Mouse (Mus musculus): ENCODE data around the gene Olfr1217. TPM values are rescaled to one million over a fixed set of nuclear protein-coding genes. Genes with fewer than 3 reads are reported as not detected.
"Not testable (repeated sequence)": the region's sequence is repeated elsewhere in the genome, so short reads cannot be mapped to it uniquely, and the experiment has no call there.

Gene Olfr1217
- total RNA-seq (2022) = not detected

DNA sequence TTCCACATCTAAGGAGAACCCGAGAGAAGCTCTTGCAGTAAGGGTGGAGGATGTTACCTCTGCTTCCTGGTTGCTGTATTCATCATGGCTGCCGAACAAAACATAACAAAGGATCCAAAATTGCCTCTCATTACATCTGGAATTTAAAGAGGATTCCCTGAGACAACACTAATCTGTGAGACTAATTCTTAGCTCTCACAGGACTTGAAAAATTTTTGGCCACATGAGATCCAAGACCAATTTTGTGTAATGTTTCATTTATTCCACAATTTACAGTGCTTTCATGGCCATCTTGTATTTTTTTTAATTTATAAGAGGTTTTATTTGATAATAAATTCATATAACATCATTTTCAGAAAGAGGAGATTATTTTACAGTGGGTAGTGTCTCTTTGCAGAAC, at the start of gene Olfr1217:
Gene Olfr1217 (minus strand): TSS at position 101 of the 400 bp plus-strand sequence.
- no peak for DNase-seq (ENCODE audit: low spot score)

DNA sequence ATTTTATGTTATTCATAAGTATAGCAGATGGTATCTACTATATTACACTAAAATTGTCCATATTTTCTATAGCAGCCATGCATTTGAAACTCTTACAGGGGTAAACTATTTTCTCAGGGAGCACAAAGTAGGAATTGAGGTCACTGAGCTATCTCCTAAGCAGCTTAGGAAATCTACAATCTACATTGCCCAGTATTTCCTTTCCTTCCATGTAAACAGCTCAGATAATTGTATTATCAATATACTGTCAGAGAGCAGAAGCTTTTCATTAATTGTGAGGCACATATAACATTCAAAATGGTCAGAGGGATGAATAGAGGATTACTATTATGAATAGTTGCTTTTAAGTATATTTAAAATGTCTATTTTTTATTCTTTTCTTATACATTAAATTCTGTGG, 49.6 kb upstream of the Olfr1217 start:
- DNase-seq (ENCODE audit: low spot score) = no peak

DNA sequence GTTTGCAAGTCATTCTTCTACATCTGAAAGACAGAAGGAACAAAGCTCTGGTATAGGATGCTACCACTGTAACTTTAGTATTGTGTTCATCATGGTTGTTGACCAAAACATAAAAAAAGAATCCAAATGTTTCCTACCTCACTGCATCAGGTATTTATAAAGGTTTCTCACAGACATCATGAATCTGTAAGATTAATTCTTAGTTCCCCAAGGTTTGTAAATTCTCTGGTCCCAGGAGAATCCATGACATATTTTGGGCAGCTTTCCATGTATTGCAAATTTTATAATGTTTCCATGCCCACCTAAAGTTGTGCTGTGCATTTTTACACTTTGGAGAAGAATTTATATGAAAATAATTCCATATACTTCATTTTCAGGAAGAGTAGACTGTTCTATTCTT, 29.2 kb upstream of the Olfr1217 start, which contains the start of gene Olfr1218:
Gene Olfr1218 (minus strand): TSS at position 101 of the 400 bp plus-strand sequence.
- DNase-seq (ENCODE audit: low spot score) = no peak

DNA sequence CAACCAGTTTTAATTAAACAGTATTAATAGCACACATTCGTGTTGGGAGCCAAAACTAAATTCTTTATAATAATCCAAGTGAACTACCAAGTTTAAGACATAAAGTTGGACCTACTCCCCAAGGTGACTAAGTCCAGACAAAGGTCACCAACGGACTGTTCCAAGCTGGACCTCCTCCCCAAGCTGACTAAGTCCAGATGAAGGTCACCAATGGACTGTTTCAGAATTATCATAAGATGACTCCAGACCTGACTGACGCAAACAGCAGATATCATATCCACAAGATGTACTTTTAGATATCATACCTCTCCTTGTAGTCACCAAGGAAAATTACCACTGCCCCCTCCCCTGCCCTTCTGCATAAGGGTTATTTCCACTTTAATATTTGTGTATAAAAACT, 10.4 kb downstream of the Olfr1217 start:
- DNase-seq (ENCODE audit: low spot score) = not testable (repeated sequence)

DNA sequence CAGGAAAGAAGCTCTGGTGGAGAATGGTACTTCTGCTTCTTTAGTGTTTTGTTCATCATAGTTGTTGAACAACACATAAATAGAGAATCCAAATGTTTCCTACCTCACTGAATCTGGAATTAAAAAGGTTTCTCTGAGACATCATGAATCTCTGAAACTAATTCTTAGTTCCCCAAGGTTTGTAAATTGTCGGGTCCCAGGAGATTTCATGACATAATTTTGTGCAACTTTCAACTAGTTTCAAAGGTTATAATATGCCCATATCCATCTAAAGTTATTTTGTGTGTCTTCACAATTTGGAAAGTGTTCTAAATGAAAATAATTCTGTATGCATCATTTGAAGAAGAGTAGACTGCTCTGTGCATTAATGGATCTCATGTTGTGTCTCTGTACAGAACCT, 13.6 kb downstream of the Olfr1217 start, which contains the start of gene Olfr1216:
Gene Olfr1216 (minus strand): TSS at position 101 of the 400 bp plus-strand sequence.
- no peak for DNase-seq (ENCODE audit: low spot score)

DNA sequence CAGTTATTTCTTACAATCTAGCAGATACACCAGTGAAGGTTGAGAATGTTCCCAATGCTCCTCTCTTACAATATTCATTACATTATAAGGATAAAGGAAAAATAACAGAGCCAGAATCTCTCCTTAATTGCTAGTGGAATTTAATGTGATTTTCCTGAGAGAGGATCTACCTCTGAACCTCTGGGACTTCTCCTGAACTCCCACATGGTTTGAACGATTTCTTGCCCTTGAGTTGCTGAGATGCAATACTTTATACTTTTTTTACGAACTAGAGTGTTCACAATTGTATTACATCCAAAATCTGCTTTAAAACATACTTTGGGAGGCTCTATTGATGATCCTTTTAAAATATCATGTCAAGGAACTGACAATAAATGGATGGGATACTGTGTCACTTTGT, 25.0 kb downstream of the Olfr1217 start, which contains the start of gene Olfr1215:
Gene Olfr1215 (minus strand): TSS at position 101 of the 400 bp plus-strand sequence.
- DNase-seq (ENCODE audit: low spot score) = no peak

DNA sequence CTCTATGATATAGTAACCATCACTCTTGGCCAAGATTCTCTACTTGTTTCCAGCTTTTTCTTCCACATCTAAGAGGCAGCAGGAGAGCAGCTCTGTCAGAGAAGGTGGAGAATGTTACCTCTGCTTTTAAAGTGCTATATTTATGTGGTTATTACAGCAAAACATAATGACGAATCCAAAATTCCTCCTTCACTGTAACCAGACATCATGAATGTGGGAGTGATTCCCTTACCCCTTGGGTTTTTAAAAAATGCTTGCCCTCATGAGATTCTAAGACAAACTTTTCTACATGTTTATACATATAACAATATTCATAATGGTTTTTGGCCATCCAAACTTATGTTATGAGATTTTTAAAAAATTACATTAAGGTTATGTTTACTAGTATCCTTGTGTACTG, 39.3 kb downstream of the Olfr1217 start, which contains the start of gene Olfr1214:
Gene Olfr1214 (minus strand): TSS at position 101 of the 400 bp plus-strand sequence.
- DNase-seq (ENCODE audit: low spot score) = no peak

DNA sequence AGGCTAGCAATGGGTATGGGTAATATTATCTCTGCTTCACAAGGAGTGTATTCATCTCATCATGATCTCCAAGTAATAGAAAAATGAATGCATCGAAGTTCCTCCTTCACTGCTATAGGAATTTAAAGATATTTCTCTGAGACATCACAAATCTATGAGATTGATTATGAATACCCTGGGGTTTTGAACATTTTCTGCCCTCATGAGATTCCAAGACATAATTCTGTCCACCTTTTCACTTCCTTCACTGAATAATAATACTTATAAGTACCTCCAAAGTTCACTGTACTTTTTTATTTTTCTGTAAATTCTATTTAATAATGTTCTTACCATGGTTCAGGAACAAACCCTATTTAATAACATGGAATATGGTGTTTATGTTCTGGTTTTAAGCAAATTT, 51.7 kb downstream of the Olfr1217 start, which contains the start of gene Gm13762:
Gene Gm13762 (minus strand): TSS at position 101 of the 400 bp plus-strand sequence.
- no peak for DNase-seq (ENCODE audit: low spot score)

Other genes with a start within 250 kb of the Olfr1217 start
- gene Olfr1201, start 239.0 kb downstream of the Olfr1217 start, total RNA-seq (2022) = not detected
- not detected for gene Olfr1202, start 217.6 kb downstream of the Olfr1217 start, total RNA-seq (2022)
- not detected for gene Olfr1205, start 202.3 kb downstream of the Olfr1217 start, total RNA-seq (2022)
- gene Olfr1204, start 182.8 kb downstream of the Olfr1217 start, total RNA-seq (2022) = not detected
- not detected for gene Olfr1206, start 168.8 kb downstream of the Olfr1217 start, total RNA-seq (2022)
- not detected for gene Olfr1208, start 129.8 kb downstream of the Olfr1217 start, total RNA-seq (2022)
- not detected for gene Olfr1209, start 116.9 kb downstream of the Olfr1217 start, total RNA-seq (2022)
- not detected for gene Olfr1211, start 94.0 kb downstream of the Olfr1217 start, total RNA-seq (2022)
- gene Olfr1212, start 78.1 kb downstream of the Olfr1217 start, total RNA-seq (2022) = not detected
- gene Gm13762, start 51.8 kb downstream of the Olfr1217 start, total RNA-seq (2022) = not detected
- gene Olfr1214, start 39.4 kb downstream of the Olfr1217 start, total RNA-seq (2022) = not detected
- not detected for gene Olfr1215, start 25.1 kb downstream of the Olfr1217 start, total RNA-seq (2022)
- not detected for gene Olfr1216, start 13.7 kb downstream of the Olfr1217 start, total RNA-seq (2022)
- gene Olfr1218, start 29.1 kb upstream of the Olfr1217 start, total RNA-seq (2022) = not detected
- gene Olfr1219, start 51.4 kb upstream of the Olfr1217 start, total RNA-seq (2022) = not detected
- not detected for gene Olfr1220, start 74.8 kb upstream of the Olfr1217 start, total RNA-seq (2022)
- gene Olfr1221, start 85.2 kb upstream of the Olfr1217 start, total RNA-seq (2022) = not detected
- gene Olfr1222, start 101.0 kb upstream of the Olfr1217 start, total RNA-seq (2022) = not detected
- not detected for gene Olfr1223, start 119.5 kb upstream of the Olfr1217 start, total RNA-seq (2022)
- gene Olfr1224-ps1, start 132.0 kb upstream of the Olfr1217 start, total RNA-seq (2022) = not detected
- not detected for gene Olfr1225, start 142.6 kb upstream of the Olfr1217 start, total RNA-seq (2022)
- gene Olfr1226, start 168.0 kb upstream of the Olfr1217 start, total RNA-seq (2022) = not detected
- gene Olfr1228, start 222.0 kb upstream of the Olfr1217 start, total RNA-seq (2022) = not detected

Measured in heart, adult 8-10 months (tissue).